Mouse (Mus musculus): ENCODE measurements around the gene Ltbp3.

The Ltbp3 gene

DNA sequence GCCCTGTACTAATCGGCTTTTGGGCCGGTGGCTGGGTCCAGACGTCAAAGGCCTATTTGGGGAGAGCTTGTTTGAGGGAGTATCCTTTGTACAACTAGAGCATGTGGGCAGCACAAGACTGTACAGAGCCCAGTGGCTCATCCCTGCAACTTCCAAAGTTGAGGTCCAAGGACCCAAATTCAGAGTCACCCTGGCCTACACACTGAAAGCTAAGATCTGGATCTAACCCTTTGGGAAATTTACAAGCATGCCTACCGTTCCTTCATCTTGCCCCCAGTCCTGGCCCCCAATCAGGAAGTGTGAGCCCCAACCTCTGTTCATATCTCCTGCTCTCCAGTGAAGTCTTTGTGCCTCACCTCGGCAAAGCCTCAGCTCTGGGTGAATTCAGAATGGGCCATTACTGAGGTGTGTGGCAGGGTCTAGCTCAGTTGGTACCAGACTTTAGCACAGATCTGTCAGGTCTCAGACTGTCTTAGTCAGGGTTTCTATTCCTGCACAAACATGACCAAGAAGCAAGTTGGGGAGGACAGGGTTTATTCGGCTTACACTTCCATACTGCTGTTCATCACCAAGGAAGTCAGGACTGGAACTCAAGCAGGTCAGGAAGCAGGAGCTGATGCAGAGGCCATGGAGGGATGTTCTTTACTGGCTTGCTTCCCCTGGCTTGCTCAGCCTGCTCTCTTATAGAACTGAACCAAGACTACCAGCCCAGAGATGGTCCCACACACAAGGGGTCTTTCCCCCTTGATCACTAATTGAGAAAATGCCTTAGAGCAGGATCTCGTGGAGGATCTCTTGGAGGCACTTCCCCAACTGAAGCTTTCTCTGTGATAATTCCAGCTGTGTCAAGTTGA lies 53.4 kb downstream of the Ltbp3 start:
- peak; percentile 35 to 36 for DNase-seq

- DNase-seq, result peak; percentile 39 to 40
Measured at GRCm38 (mm10) chr19:5794771-5795576, 54.3 kb downstream of the Ltbp3 start.

GRCm38 (mm10) chr19:5795668-5796572 lies 55.2 kb downstream of the Ltbp3 start:
- peak; percentile 33 to 36 for DNase-seq

GRCm38 (mm10) chr19:5796573-5797111 lies 55.9 kb downstream of the Ltbp3 start:
- DNase-seq, result peak in 1 of 2 experiments; percentile 34

GRCm38 (mm10) chr19:5797381-5798111 lies 56.8 kb downstream of the Ltbp3 start:
- DNase-seq, result peak in 1 of 2 experiments; percentile 25

DNA sequence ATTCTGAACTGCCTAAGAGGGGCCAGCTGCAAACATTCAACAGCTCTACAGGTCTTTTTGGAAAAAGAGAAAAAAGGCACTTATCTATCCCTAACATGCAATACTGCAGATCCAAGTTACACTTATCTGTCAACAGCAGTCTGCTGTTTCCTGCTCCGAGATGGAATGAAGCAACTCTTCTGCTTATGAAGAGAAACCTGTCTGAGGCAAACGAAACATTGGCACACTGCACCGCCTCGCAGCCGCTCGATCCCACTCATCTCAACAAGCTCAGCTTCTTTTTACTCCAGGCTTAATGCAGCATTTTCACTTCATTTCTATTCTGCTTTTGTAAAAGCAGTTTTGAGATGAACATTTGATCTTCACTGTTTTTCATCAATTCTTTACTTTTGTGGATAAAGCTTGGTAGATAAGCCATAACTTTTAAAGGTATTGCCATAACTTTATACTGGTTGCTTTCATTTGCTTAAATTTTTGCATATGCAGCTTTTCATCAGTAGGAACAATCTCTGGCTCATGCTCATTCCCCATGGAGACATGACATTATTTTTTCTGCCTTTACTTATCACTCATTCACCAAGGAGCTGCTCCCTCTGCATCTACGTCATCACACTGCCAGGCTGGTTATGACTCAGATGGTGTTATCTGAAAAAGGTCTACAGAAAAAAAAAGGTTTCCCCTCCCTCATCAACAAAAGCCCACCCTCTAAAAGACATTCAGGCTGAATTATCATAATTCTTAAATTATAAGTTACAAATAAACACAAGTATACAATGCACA lies 58.2 kb downstream of the Ltbp3 start:
- peak; percentile 34 to 43 for DNase-seq

DNA sequence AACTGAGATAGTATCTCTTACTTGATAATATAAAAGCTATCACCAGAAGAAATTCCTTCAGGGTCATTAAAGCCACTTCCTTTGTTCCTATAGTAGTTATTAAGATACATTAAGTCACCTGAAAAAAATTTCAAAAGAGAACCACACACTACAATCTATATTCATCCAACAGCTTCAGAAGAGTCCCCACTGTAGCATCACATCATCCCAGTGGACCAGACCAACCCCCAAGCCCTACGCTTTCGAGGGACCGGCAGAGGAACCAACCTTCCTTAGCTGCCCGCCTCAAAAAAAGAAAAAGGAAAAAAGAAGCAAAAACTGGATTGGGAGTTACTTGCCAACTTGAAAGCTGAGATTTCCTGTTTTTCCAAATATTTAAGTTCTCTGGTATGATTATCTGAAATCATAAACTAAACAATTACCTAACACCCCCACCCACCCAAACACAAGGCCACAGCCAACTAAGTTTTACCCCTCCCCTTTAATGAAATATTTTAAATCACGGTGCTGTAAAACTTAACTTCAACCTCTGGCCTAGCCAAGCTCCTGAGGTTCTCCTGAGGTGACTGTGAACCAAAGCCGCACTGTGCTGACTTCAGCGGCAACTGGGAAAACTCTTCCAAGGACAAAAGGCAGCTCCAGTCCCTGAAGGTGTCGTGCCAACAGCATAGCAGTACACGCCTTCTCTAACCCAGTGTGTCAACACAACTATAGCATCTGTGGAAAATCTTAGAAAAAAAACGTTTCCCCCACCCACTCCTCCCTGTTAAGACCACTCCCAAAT lies 59.1 kb downstream of the Ltbp3 start:
- DNase-seq, result peak; percentile 40

GRCm38 (mm10) chr19:5800350-5800631 lies 59.6 kb downstream of the Ltbp3 start:
- DNase-seq, result no peak

DNA sequence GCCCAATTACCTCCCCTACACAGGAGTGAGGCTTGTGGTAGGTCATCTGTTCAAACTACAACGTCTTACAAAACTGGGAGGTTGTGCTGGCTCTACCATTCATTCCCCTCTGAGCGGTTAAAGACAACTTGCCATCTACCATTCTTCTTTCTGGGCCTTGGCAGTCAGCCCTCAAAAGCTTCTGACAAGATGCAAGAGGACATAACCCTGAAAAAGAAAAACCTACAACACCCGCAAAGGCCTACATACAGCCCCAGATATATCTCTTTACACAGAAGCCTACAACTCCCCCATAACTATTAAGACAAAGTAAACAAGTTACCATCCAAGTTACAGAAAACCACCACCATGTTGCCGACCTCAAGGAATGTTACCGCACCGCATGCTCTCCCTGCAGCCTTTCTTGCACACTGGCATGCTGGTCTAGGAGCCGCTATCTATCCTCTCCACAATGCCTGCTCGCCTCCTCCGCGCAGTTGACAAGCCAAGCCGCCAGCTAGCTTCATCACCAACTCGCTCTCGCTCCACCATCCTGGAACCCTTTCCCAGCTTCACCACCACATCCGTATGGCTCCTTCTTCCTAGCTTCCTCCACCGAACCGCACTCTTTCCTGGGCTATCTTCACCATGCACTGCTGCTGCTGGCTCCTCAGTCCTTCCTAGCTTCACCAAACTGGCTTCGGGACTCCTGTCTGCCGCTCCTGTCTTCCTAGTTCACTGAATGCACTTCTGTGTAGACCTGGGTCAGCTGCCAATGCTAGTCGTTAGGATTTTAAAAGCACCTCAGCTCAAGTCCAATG lies 60.1 kb downstream of the Ltbp3 start:
- peak; percentile 59 to 64 for DNase-seq

- DNase-seq, result no peak
Measured at GRCm38 (mm10) chr19:5801432-5801964, 60.8 kb downstream of the Ltbp3 start.

GRCm38 (mm10) chr19:5802011-5802786 lies 61.5 kb downstream of the Ltbp3 start:
- DNase-seq, result peak; percentile 97 to 99

- no peak for DNase-seq
Measured at GRCm38 (mm10) chr19:5802787-5803040, 62.0 kb downstream of the Ltbp3 start.

DNA sequence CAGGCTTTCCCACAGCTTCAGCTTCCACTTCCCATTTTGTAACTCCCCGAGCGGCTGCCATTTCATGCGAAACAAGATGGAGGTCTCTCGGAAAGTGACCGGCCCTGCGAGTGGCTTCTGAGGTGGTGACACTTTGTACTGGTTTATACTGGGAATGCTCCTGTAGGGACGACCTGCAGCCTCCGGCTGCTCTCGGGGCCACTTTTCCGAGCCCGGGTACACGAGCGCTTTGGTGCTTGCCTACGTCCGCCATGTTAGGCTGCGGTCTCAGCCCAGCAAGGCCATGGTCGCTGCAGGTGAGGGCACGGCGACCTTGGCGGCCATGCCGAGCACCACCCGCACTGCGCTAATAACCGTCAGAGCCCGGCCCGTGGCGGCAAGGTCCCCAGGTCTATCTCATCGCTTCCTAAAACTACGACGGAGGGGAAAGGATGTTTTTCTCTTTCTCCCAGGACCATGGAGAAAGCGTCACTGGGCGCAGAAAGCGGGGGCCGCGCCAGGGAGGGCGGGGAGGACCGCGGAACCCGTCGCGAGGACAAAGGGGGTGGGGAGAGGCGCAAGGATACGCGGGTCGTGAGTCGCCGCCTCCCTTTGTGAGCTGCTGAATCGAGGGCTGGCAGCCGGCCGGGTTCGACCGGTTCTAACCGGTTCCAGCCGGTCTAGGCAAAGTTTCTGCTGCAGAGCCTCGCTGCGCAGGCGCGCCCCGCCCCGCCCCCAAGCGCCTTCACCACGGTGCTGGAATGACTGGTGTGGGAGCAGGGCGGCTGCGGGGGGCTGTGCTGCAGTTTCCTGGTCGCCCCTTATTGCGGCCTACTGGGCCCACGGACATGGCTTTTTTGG lies 62.6 kb downstream of the Ltbp3 start:
- DNase-seq, result peak; percentile 100

DNA sequence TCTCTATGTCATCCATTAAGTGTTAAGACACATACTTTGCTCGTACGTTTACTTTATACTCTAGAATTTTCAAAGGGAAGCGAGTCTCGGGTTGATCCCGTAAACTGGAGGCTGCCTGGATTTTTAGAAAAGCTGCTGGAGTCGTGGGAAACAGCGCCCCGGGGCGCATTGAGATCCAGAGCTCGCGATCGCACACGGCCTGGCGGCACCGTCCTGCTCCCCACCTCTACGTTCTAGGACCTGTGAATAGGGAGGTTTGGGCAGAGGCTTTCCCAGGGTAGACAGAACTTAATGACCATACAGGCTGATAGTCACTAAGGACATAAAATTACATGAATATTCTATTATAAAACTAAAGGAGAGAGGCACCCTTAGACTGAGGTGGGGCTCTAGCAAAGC lies 63.2 kb downstream of the Ltbp3 start:
- no peak for DNase-seq

- peak; percentile 38 for DNase-seq
Measured at GRCm38 (mm10) chr19:5804371-5804899, 63.7 kb downstream of the Ltbp3 start.

DNA sequence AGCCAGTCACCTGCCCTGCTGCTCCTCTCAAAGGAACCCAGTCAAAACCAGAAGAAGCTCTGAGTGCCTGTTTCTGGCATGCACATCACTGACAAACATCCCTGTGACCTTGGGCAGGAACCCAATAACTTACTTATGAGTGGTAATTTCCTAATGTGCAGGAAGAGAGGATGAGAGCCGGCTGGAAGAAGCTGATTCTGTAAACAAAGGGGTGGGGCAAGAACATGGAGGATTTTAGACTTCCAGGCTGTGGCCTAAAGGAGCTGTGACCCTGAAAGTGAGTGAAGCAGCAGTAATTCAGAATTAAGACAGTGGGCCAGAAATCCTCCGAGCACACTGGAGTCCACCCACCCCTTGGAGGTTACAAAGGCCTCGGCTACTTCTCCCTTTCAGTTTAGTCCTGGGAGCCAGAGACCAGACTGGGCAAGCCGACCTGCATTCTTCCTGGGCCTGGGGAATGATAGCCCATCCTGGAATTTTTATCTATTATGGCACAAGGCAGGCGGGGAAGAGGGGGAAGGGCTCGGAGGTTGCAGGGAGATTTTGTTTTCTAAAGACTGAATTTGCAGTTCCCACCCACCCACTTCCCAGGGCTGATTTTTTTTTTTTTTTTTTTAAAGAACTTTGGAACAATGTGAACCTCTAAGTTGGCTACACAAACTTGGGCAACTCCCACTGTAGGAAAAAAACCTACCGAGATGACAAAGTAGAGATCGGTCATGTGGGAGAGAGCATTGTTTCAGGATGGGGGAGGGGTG lies 65.5 kb downstream of the Ltbp3 start:
- peak; percentile 42 to 44 for DNase-seq

DNA sequence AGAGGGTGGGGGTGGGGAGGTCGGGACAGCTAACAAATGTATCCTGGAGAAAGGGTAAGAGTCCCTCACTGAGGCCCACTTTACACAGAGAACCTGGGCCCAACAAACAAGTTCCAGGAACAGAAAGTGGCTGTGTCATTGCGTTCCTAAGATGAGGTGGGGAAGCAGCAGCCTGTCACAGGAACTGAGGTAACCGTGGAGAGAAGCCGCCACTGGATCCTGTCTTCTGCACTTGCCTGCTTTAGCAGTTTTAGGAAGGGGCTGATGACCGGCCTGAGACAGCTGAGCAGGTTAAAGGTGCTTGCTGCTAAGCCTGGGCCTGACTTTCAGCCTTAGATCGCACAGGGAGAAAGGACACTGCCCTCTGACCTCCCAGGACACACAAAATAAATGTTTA lies 66.1 kb downstream of the Ltbp3 start:
- peak in 1 of 2 experiments; percentile 22 for DNase-seq

All from cerebellum, postnatal 25 days (tissue).